Mouse (Mus musculus) left cerebral cortex, postnatal 14 days (tissue): Measurements from ENCODE around the gene Abcg4. TPM values are rescaled to one million over a fixed set of nuclear protein-coding genes. Genes with fewer than 3 reads are reported as not detected.
"Not testable (repeated sequence)": the region's sequence is repeated elsewhere in the genome, so short reads cannot be mapped to it uniquely, and the experiment has no call there.

Source experiments
- DNase-seq, 2 experiments: peaks; one replicate each; pipeline ENCODE4 v3.0.0; 2021 to 2022; ENCODE audit warnings: low spot score in 2 of 2, mixed read lengths in 1 of 2
- intact Hi-C: fragments of 180-260 bp; cut with DNase I; formaldehyde crosslinking; loops from one replicate; pipeline ENCODE4 v1.15.1; 2025
- total RNA-seq, 2 experiments: library from RNA; stranded (reverse); gene quantifications; 2 replicates each; pipeline ENCODE4 v1.2.3; 2021

Gene Abcg4
- total RNA-seq, 2 experiments from 2014 or later, result 62.2 to 67.9 TPM

DNA sequence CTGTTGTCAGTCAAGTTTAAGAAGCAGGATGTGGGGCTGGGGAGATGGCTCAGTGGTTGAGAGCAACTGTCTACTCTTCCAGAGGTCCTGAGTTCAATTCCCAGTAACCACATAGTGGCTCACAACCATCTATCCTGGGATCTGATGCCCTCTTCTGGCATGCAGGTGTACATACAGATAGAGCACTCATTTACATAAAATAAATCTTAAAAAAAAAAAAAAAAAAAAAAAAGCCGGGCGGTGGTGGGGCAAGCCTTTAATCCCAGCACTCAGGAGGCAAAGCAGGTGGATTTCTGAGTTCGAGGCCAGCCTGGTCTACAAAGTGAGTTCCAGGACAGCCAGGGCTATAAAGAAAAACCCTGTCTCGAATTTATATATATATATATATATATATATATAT, 35.2 kb upstream of the Abcg4 start:
- intact Hi-C loops, DNase-seq: not testable (repeated sequence)

DNA sequence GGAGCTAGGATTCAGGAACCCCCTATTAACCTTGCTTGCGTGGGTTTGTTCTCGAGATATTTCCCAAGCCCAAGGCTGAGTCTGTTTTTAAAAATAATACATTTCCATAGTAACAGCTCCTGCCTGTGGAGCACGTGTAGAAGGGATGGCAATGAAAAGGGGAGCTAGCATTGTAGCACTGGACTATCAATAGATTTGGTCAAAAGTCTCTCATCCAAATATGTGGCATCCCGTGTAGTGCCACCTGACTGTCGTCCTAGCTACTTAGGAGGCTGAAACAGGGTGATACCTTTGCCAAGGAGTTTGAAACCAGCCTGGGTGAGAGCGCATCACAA, 32.4 kb upstream of the Abcg4 start:
- intact Hi-C loops, result no loop called here
- DNase-seq, result peak; percentile 45 to 87

DNA sequence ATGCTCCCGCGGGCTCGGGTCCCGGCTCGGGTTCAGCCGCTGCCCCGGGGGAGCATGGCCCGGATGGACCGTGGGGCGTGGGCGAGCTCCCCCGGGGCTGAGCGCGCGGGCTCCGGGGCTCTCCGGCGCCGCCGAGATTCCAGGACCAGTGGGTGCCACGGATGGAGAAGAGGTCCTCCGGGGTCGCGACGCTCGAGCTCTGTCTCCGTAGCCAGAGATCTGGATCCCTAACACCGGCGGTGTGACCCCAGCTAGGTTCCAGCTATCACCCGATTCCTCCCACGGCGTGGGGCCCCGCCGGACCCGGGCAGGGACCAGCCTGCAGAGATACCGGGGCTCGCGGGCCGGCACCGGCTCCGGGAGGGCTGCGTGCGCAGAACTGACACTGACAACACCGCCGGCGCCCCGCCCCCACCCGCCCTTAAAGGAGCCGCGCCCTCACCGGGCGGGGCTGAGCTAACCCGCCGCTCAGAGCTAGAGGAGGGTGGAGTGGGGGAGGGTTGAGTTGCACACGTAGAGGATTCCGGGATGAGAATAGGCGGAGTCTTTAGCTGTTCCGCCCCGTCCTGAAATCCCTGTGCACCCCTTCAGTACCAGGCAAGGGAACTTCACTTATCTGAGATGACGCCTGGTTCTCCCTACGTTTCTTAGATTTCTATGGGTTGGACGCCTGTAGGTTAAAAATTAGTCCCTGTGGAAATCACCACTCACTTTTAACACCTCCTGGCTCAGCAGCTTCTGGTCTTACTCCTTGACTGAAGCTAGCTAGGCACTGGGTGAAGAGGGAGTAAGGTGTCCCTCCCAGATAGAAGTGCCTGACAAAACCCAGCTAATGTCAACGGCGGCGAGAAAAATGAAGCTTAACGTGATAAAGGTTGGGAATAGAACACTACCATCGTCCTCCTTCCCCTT, 31.7 kb upstream of the Abcg4 start, which contains the start of gene C2cd2l:
Gene C2cd2l, minus strand, starts transcription at position 399 of the 912 bp plus-strand sequence.
- DNase-seq, result peak; percentile 92 to 97
- intact Hi-C loops, result no loop called here

DNA sequence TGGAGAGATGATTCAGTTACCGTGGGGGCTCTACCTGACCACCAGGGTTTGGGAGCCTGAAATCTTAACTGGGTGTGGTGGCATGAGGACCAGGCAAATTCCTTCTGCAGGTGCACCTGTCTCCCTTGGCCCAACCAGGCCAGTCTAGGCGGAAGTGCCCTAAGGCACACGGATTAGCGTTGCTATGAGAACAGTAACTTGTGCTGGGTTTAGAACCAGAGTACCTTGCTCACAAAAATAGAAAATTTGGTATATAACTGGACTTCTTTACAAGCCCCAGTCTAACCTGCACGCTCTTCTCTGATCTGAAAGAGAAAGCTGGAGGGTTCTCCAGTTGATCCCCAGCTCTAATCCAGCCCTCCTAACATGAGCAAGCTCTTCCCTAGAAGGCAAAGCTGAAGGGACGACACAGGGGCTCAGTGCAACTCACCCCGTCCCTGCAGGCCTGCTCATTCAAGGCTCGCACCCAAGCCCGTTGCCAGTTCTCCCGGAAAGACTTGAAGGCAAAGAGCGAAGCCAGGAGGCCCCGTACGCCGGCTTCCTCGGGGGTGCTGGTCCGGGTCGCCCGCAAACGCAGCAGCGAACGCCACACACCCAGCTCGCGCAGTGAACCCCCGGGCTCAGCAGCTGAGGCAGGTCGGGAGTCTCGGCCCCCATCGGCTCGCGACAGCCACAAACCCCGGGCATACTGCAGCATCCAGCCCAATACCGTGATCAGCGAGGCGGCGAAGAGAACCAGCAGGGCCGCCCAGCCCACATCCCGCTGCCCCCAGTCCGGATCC, 30.9 kb upstream of the Abcg4 start:
- intact Hi-C loops, result no loop called here
- no peak for DNase-seq

DNA sequence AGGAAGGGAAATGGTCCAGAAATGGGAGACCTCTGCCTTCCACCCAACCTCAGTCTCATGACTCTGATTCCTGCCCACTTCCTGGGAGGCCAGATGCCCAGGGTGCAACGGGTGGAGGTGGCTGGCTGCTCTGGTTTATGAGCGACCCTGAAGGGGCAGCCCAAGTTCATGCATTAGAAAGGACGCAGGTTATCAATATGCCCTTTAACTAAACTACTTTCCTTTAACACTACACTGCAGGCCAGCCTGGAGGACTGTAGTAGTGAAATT, 30.3 kb upstream of the Abcg4 start:
- intact Hi-C loops, result no loop called here
- no peak for DNase-seq

DNA sequence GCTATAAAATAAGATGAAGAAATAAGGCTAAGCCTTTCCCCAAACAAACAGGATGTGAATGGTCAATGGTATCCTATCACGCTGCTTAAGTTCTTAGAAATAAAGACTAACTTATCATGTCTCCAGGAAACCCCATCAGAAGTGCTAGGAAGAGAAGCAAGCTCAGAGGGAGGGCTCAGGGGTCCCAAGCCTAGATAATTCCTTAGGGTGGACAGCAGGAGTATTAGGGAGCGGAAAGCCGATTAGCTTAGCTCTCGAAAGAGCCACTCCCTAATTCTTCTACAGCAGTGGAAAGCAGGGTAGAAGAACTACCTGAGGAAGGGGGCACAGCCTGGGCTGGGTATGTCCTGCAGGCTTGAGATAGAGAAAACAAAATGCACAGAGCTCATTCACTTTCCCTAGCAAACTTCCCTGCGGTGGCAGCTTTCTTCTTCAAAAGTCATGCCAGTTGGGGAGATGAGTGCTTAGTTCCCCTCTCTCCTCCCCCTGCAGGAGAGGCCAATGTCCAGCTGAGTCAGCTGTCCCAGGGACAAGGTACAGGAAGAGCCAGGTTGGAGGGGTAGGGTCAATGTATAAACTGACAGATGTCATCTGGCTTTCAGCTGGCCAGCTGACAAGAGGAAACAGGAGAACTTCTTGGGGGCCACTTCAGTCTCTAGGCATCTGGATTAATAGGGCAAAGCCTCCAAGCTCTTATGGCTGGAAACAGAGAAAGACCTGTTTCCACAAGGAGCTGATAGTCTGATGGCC, 29.8 kb upstream of the Abcg4 start:
- no peak for DNase-seq
- intact Hi-C loops, result no loop called here

DNA sequence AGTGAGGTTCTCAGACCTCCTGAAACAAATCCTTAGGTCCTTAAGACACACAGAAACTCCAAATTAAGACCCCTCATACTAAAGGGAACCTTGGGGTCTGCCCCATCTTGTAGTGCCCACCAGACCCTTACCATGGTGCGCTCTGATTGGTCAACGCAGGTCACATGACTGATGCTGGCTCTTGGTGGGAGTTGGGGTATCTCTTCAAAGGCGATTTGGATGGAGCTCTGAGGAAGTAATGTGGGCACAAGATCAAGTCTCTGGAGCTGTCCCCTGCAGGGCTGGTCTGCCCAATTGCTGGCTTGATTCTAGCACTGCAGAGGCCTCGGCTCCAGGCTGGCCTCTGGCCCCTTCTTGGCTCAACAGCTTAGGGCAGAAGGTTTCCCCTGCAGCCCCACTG, 29.0 kb upstream of the Abcg4 start:
- intact Hi-C loops, result no loop called here
- DNase-seq, result no peak

DNA sequence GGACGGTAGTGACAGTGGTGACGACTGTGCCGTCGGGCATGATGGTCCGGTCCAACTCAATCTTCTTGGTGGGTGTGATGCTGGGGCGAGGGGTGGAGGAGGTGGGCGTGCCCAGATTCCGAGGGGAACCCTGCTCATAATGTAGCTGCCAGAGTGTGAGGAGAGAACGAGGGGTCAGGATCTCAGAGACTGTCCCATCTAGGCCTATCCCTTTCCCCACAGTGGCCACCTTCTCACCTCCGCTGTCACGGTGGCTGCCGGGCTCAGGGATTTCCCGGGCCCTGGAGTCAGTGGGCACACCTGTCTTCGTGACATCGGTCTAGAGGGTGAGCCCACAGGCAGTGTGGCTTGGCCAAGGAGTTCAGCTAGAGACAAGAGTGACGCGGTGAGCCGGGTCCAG, 26.5 kb upstream of the Abcg4 start:
- intact Hi-C loops, result no loop called here
- no peak for DNase-seq

DNA sequence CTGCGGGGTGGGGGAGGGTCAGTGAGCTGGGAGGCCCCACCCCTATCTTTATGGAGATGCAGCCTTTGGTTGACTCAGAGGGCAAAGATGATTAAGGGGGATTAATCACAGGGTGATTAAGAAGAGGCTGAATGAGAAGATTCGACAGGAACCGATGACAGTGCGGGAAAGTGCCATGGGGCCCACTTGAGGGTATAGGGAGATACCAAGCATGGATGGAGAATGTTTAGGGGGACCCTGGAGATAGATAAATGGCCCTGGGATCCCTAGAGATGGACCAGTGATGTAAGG, 25.8 kb upstream of the Abcg4 start:
- intact Hi-C loops, result no loop called here

DNA sequence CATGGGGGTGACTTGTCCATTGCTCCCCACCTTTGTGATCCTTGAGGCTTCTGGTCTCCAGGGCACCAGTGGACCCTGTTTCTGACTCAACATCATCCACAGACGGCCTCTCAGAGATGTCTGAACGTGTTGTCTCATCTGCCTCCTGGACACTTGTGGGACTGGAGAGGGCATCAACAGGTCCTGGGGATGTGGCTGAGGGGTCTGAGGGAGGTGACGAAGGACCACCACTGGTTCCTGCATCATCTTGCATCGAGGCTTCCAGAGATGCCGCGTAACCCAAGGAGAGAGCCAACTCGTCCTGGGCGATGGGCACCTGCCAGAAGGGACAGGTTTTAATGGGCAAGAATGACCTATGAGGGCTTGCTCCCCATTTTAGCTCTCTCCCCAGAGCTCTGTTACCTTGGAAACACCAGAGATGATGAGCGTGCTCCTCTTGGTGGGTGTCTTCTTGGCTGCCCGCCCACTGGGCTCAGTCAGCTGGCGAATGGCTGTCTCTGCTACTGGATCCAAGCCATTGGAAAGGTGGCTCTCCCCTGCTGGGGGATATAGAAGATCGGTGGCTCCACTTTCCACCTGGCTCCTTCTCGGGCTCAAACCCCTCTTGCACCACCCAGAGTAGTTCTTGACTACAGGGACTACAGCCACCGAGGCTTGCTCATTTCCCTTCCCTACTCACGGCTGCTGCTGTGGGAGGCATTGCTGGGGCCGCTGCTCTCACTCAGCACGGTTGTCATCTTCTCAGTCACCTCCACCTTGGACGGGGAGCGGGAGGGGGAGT, 25.3 kb upstream of the Abcg4 start:
- intact Hi-C loops, result no loop called here
- peak; percentile 87 to 88 for DNase-seq

More for the DNA sequence above, 25.8 kb upstream of the Abcg4 start:
- no peak for DNase-seq

DNA sequence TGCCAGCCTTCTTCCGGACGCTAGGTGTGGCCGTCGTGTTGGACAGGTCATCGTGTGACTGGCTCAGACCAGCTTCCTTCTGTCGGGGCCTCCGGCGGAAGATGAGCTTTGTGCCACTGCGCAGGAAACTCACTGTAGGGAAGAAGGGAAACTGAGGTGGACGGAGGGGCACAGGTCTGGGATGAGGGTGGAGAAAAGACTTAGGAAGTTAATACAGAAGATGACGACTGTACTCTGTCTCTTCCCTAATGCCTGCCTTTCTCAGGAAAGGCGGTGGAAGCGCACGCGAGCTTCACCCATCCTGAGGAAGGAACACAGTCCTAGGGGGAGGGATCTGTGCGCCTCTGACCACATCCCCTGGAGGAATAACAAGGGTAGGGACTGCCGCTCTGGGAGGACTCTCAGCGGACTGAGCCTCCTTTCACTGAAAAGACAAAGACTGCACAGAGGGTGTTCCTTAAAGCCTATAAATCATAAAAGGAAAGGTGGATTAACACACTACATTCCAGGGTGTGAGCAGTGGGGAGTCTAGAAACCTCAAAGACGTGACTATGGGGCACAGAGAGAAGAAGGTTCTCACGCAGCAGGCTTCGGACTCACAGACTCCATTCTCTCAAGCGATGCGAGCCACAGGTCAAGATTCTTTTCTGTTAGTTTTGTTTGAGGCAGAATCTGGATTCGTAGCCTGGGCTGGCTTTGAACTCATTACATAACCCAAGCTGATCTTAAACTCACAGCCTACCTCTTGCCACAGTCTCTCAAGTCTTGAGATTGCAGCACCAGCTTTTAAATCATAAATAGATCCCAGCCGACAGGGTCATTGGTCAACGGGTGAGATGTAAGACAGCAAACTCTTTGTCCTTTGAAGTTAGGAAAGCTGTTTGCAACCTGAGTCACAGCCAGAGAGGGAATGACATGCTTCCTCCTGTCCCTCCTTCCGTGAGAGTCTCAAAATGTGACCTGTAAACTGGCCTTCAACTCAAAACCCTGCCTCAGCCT, 23.0 kb upstream of the Abcg4 start:
- intact Hi-C loops, result no loop called here
- DNase-seq, result no peak

DNA sequence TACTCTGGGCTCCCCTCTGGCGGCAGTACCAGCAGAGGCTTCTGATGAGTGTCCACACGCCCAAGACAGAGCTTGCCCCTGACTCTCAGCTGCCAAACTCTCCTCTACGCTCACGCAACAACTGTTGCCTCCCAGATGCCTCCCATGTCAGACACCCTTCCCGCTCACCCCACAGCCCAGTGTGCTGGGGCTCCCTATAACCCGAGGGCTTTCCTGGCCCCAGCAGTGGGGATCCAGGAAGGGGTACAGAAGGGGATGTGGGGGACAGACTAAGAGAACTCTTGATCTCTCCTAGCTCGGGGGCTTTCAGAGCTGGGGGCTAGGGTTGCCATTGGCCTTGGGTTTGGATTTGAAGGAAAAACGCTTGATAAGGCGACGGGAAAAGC, 22.3 kb upstream of the Abcg4 start:
- intact Hi-C loops, result no loop called here
- DNase-seq, result no peak

DNA sequence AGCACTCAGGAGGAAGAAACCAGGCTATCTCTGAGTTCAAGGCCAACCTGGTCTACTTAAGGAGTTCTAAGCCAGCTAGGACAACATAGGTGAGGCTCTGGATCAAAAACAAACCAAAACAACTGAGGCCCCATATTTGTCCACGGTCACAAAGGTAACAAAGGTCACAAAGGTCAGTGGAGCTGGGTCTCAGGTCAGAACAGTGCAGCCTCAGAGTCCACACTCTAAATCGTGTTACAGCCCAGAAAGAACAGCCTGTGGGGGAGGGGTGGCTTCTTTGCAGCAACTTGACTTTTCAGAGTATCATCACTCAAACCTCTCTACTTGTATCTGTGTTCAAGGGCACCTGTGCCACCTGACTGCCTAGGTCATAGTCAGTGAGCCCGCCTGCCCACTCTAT, 21.3 kb upstream of the Abcg4 start:
- intact Hi-C loops, result no loop called here
- no peak for DNase-seq

DNA sequence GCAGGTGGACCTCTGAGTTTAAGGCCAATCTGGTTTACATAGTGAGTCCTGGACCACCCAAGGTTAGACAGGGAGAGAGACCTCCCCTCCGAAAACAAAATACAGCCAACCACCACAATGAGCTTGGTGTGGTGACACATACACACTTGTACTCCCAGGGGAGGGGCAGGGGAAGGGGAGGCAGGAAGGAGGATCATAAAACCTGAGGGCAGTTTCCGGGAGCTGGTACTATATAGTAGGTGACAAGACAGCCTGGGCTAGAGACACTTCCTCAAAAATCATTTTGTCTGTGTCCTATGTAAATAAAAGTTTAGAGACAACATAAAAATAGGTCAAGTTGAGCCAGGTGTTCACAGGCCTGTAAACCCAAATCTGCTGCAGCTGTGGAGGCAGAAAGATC, 18.8 kb upstream of the Abcg4 start:
- intact Hi-C loops, result no loop called here
- DNase-seq, result no peak

DNA sequence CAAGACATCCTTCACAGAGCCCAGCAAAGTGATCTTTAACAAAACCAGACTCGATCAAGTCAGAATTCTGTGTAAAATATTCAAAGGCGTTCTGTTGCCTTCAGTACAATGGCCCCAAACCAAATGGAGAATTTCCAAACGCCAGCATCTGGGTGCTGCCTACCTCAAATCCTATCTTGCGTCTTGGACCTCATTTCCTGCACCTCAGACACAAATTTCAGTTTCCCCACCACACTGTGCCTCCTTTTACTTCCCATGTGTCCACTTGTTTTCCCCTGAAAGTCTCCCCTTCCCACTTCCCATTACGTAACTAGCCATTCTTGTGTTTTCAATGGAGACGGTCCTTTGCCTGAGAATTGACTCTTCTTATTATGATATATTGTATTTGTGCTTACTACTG, 18.1 kb upstream of the Abcg4 start:
- DNase-seq, result no peak
- intact Hi-C loops, result no loop called here

DNA sequence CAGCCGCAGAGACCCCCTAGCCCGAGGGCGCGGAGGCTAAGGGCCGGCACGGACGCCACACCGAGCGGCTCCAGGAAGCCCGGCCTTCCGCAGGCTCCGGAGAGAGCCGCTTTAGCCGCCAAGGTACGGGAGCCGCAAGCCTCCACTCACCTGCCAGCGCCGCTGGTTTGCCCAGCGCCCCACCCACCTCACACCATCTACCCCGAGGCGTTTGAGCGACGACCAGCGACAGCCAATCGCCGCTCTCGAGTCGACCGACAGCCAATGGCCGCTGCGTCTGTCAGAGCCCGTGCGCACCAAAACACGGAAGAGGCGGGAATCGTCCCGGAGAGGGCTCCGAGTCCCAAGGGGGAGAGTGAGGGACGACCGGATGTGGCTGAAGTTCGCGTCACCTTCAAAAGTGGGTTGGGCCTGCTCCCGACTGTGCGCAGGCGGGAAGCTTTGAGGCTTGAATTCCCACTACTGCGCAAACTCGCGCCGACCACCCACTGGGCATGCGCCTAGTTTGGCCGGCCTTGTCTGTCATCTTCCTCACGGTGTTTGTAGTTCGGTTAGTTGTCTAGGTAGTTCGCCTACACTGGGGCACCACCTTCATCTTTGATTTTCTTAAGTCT, 17.2 kb upstream of the Abcg4 start, which contains the start of gene Hinfp:
Gene Hinfp, minus strand, starts transcription at position 206 of the 614 bp plus-strand sequence.
- intact Hi-C loops, result no loop called here
- DNase-seq, result peak; percentile 99

DNA sequence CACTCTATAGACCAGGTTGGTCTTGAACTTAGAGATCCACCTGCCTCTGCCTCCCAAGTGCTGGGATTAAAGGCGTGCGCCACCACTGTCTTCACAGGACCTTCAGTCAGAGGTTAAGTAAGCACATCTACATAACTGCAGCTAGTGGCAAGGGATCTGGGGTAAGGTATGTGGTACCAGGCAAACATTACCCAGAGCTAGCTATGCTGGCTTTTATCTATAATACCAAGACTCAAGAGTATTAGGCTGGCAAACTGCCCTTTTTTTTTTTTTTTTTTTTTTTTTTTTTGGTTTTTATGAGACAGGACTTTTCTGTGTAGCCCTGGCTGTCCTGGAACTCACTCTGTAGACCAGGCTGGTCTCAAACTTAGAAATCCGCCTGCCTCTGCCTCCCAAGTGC, 11.6 kb upstream of the Abcg4 start:
- intact Hi-C loops, DNase-seq: not testable (repeated sequence)

DNA sequence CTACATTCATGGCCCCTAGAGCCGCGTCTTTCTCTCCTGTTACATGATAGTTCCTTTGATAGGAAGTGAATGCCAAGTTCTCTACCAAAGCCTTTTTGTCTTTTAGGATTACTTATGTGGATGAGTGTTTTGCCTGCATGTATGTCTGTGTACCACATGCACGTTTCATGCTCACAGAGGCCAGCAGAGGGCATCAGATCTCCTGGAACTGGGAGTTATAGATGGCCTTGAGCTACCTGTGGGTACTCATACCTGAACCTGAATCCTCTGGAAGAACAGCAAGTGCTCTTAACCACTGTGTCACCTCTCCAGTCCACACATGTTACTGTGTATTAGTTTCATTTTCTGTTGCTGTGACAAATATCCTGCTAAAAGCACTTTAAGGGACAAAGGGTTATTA, 4.1 kb upstream of the Abcg4 start:
- peak in 1 of 2 experiments; percentile 43 for DNase-seq

More for the DNA sequence above, 4.1 kb upstream of the Abcg4 start:
- intact Hi-C loops, result no loop called here
